Mouse (Mus musculus): ENCODE data around the gene Tmem30b.

- TF ChIP-seq CTCF (IDR thresholded peaks at IDR 0.05; ENCODE audit: insufficient read depth, low read depth, low read length) (no peak), POLR2A (IDR thresholded peaks at IDR 0.05; ENCODE audit: insufficient read depth, low read depth, low read length) (no peak)
These were observed 47.0 kb upstream of the Tmem30b start for GRCm38 (mm10) chr12:73593021-73593798.
